Mouse (Mus musculus): ENCODE data around the gene Chuk. TPM values are rescaled to one million over a fixed set of nuclear protein-coding genes. Genes with fewer than 3 reads are reported as not detected.

Gene Chuk
- total and polyA plus RNA-seq, 3 experiments: 10.5 to 78.2 (median 48.7) TPM

GRCm38 (mm10) chr19:44107661-44108521 lies 611 bp upstream of the Chuk start:
- DNase-seq: no peak

- DNase-seq: no peak
Measured at GRCm38 (mm10) chr19:44104393-44104792, 2.9 kb downstream of the Chuk start.

GRCm38 (mm10) chr19:44103001-44103400 lies 4.3 kb downstream of the Chuk start:
- no peak for DNase-seq

GRCm38 (mm10) chr19:44100840-44101239 lies 6.4 kb downstream of the Chuk start:
- no peak for DNase-seq

GRCm38 (mm10) chr19:44086278-44086677 lies 21.0 kb downstream of the Chuk start:
- no peak for DNase-seq

GRCm38 (mm10) chr19:44080920-44081319 lies 26.4 kb downstream of the Chuk start:
- DNase-seq: no peak

- no peak for DNase-seq
Measured at GRCm38 (mm10) chr19:44080023-44080422, 27.3 kb downstream of the Chuk start.

- DNase-seq: no peak
Measured at GRCm38 (mm10) chr19:44077024-44077423, 30.3 kb downstream of the Chuk start.

- DNase-seq: no peak
Measured at GRCm38 (mm10) chr19:44076457-44076856, 30.8 kb downstream of the Chuk start.

- no peak for DNase-seq
Measured at GRCm38 (mm10) chr19:44074986-44075385, 32.3 kb downstream of the Chuk start.

GRCm38 (mm10) chr19:44071166-44071565 lies 36.1 kb downstream of the Chuk start:
- no peak for DNase-seq

GRCm38 (mm10) chr19:44069914-44070232 lies 37.4 kb downstream of the Chuk start:
- DNase-seq: no peak

- DNase-seq: peak; percentile 95
Measured at GRCm38 (mm10) chr19:44069121-44069913, 38.0 kb downstream of the Chuk start, which contains the start of gene Erlin1. Gene Erlin1, minus strand, starts transcription at chr19:44069785.

GRCm38 (mm10) chr19:44068232-44068631 lies 39.0 kb downstream of the Chuk start:
- DNase-seq: no peak

- DNase-seq: peak; percentile 11
Measured at GRCm38 (mm10) chr19:44067323-44068049, 39.8 kb downstream of the Chuk start.

- DNase-seq: no peak
Measured at GRCm38 (mm10) chr19:44064734-44065133, 42.5 kb downstream of the Chuk start.

- peak; percentile 20 for DNase-seq
Measured at GRCm38 (mm10) chr19:44063773-44064172, 43.5 kb downstream of the Chuk start.

- no peak for DNase-seq
Measured at GRCm38 (mm10) chr19:44060226-44060625, 47.1 kb downstream of the Chuk start.

- DNase-seq: no peak
Measured at GRCm38 (mm10) chr19:44055173-44055826, 52.0 kb downstream of the Chuk start.

- DNase-seq: no peak
Measured at GRCm38 (mm10) chr19:44050388-44050787, 56.9 kb downstream of the Chuk start.

GRCm38 (mm10) chr19:44049282-44049681 lies 58.0 kb downstream of the Chuk start:
- no peak for DNase-seq

GRCm38 (mm10) chr19:44045847-44046246 lies 61.4 kb downstream of the Chuk start:
- DNase-seq: no peak

Measured in adrenal gland, adult 2 months (tissue).